Mouse (Mus musculus) macrophage (primary cell): Measurements from ENCODE around the gene 1700122O11Rik. TPM values are rescaled to one million over a fixed set of nuclear protein-coding genes. Genes with fewer than 3 reads are reported as not detected.

ENCODE experiments used
- polyA plus RNA-seq: library from polyadenylated mRNA; stranded (reverse); fragments of 250-400 nt; gene quantifications from 3 replicates; pipeline ENCODE4 v1.2.4, GENCODE M21; 2018; ENCODE audit warnings: inconsistent platforms

1700122O11Rik gene
- polyA plus RNA-seq, 1 experiment from 2014 or later = not detected

Other genes starting within 250 kb of the 1700122O11Rik start
- gene Mdfi, start 203.6 kb downstream of the 1700122O11Rik start, polyA plus RNA-seq = 0.22 to 0.40 TPM in 2 of 3 replicates, not detected in the other
- 4.3 to 5.2 TPM (median 4.9 TPM) in 3 replicates for gene Foxp4, start 113.6 kb downstream of the 1700122O11Rik start, polyA plus RNA-seq
- gene 1700067P10Rik, start 51.0 kb upstream of the 1700122O11Rik start, polyA plus RNA-seq = not detected in 3 replicates
- 0.14 TPM in 1 of 3 replicates, not detected in the others for gene 9830107B12Rik, start 108.0 kb upstream of the 1700122O11Rik start, polyA plus RNA-seq
- 20.1 to 48.7 TPM (median 26.5 TPM) in 3 replicates for gene A530064D06Rik, start 129.0 kb upstream of the 1700122O11Rik start, polyA plus RNA-seq
- 0.24 to 0.77 TPM in 2 of 3 replicates, not detected in the other for gene Trem1, start 194.5 kb upstream of the 1700122O11Rik start, polyA plus RNA-seq
- 0.42 to 0.67 TPM in 2 of 3 replicates, not detected in the other for gene Trem3, start 209.5 kb upstream of the 1700122O11Rik start, polyA plus RNA-seq
- 0.52 to 1.5 TPM (median 1.4 TPM) in 3 replicates for gene Treml4, start 226.0 kb upstream of the 1700122O11Rik start, polyA plus RNA-seq